Mouse (Mus musculus) testis, postnatal 14 days (tissue): ENCODE data around the gene Gm42791.

Experiments
- DNase-seq: peaks from one replicate; pipeline ENCODE4 v3.0.0; 2021; ENCODE audit warnings: low spot score

Gm42791 gene

DNA sequence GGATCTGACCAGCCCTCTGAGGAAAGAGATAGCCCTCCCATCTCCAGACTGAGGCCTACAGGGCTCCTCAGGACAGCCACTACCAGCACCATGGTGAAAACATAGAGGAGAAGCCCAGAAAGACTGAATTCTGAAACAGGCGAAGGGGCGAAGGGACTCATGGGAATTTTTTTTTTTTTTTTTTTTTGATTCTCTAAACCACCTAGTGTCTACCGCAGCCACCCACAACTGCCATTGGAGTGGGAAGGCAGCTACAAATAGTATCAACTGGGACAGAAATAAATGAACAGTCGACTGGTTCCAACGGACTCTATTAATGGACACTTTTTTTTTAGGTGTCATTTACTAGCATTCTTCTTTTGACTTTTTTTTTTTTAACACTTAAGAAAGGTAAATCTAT is 43.6 kb downstream of the Gm42791 start:
- DNase-seq: no peak

DNA sequence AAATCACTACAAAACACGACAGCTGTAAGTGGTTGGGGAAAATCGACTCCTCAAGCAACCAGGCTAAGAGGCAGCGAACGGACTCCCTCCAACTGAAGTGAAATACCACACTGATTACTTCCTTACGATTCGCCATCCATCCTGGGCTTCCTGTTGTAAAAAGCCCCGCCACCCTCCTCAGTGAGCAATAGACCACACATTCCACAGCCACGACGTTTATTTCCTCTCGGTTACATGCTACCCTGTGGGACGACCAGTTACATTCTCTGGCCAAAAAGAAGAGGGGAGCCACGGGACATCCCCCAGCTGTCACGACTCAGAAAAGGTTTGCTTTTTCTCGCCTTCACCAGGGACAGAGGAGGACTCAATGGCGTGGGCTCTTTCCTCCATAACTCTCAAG is 44.9 kb downstream of the Gm42791 start:
- DNase-seq: no peak

DNA sequence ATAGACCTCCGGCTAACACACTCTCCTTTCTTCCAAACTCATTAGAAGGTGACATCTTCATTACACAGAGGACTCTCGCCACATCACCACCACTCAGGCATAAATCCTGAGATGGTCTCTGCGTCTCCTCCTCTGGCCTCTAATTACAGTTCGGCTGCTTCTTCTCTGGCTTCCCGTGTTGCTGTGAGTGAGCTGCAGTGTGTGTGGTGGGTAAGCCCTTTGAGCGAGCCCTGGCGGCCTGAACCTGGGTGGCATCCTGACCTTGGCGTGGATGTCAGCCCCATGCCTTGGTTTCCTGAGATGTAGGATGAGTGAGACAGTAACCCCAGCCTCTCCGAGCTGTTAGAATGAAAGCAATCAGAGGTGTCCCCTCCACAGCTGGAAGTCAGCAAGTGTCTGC is 46.4 kb downstream of the Gm42791 start:
- DNase-seq: no peak

DNA sequence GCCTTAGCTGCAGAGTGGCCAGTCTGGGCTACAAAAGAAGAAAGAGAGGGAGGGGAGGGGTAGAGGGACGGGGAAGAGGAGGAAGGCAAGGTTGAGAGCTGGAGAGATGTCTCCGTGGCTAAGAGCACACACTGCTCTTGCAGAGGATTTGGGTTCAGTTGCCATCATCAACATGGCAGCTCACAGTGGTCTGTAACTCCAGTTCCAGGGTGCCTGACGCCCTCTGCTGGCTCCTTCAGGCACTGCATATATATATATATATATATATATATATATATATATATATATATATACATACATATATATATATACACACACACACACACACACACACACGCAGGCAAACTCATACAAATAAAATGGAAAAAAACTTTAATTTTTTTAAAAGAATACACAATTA is 47.5 kb downstream of the Gm42791 start:
- DNase-seq: no peak

DNA sequence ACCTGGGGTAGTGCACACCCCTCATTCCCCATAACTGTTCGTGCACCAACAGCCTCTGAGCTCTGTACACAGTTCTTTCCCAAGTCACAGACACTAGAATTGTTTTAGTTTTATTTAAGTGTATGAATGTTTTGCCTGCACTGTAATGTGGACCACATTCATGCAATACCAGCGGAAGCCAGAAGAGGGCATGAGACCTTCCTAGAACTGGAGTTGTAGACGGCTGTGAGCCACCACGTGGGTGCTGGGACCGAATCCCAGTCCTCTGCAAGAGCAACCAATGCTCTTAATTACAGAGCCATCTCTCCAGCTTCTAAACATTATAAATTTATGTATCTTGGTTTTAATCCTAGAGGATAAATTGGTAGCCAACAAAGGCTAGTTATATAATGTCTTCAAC is 48.2 kb downstream of the Gm42791 start:
- DNase-seq: no peak

DNA sequence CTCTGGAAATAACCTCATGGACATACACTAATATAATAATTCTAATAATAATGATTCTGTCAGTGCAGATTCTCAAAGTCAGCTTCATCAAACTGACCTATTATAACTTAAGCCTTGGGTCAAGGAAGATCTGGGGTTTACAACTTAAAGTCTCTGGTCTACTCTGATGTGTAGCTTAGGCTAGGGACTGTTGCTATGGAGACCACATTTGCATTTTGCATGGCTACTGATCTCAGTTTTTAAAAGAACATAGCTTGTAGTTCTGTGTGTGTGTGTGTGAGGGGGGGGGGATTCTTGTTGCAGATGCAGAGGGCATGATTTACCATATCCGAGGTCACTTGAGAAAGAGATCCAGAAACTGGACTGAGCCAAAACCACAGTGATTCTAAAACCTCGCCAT is 49.2 kb downstream of the Gm42791 start:
- no peak for DNase-seq

DNA sequence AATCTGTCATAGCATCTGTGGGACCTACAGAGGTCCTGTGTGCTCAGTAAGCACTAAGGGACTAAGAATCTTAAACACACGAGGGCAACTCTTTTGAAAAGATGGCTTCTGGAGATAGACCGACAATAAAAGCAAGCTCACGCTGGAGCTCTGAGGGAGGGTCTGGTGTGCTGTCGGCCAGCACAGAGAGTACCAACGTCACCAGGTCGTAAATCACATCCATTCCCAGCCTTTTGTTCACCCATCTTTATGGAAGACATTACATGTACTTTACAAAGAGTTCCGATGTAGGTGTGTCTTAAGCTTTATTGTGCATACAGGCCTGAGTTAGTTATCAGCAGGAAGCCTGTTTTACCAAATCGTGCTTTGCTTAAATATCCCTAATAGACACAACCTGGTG is 50.9 kb downstream of the Gm42791 start:
- DNase-seq: no peak

DNA sequence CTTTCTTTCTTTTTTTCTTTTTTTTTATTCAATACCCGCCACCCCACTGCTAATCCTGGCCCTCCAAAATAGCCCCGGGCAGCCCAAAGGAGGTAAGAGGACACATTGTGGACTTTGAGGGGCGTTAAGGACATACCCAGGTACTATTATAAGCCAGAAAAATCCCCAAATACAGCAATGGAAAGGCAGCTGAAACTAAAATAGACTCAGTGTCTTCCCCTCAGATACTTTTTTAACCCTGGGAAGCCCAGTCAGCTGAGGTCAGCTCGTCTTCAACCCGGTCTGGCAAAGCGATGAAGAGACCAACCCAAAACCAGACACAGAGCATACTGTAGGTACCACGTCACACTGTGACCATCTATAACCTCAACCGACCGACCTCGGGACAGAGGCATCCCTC is 51.5 kb downstream of the Gm42791 start:
- DNase-seq: no peak

DNA sequence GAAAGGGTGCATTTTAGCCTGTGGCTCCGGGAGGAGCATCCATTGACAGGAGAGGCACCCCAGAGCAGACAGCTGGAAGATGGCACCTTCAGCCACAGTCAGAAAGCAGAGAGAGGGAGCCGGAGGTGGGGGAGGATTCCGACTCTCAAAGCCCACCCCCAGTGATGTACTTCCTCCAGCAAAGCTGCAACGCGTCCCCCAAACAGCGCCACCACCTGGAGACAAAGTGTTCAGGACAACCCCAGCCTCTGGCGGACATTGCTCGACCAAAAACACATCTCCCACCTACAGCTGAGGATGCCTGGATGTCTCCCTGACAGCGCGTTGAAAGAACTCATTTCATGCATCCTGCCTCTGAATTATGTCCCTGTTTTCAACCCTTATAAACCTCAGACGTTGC is 52.0 kb downstream of the Gm42791 start:
- DNase-seq: no peak

DNA sequence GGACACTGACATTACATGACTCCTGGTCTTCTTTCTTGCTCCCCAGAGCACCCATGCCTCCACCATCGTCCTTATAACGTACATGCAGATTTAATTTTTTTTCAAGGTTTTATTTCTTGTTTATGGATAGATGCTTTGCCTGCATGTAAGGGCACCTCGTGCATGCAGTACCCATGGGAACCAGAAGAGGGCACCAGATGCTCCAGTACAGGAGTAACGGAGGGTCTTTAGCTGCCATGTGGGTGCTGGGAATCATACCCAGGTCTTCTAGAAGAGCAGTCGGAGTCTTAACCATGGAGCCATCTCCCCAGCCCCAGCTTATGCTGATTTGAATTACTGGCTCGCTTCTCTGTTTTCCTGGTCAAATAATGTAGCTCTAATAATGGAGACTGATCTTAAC is 52.6 kb downstream of the Gm42791 start:
- DNase-seq: peak; percentile 38

DNA sequence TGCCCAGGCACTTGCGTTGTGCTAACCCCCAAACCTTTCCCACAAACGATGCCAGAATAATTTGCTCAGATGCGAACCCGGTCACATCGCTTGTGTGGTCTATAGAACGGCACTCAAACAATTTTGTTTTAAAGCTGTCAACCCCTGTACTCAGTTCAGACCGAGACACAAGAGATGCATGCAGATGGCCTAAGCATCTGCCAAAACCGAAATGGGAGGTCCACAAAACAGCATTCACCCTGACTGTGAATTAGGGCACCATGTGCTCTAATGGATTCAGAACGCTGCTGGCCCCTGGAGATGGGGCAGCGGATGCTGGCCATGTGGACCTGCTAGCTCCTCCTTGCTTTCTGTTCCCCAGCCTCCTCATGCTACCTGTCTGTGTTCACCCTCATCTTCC is 53.1 kb downstream of the Gm42791 start:
- no peak for DNase-seq

DNA sequence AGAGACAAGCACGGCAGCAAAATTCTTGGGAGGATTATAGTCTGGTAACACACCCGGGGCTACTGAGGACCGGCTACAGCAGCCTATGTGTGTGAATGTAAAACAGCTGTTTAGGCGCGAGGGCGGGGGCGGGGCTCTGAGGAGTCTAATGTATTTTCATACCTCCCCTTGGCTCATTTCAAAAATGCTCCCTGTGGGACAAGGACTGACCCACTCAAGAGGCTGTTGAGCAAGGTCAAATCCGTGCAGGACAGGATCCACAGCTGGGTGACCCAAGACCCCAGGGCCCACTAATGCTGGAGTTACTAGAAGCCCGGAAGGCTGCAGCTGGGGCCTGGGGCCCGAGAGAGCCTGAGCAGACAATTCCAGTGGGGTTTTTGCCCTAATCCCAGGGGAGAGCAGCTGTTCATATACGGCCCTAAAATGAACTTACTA is 55.0 kb downstream of the Gm42791 start:
- no peak for DNase-seq

DNA sequence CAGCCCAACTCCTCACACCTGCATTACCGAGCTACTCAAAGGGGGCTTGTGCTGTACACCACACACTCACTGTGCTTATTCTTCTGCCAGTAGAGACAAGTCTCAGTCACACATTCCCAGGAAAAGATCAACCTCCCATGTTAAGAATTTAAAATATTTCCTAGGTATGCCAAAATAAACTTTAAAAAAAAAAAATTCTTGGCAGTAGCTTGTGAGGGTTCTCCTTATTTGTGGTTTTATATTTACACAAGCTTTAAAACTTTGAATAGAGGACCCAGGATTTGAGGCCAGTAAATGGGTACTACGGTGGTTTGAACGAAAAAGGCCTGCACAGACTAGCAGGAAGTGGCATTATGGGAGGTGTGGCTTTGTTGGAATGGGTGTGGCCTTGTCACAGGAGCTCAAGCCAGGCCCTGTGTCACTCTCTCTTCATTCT is 58.4 kb downstream of the Gm42791 start:
- DNase-seq: no peak

DNA sequence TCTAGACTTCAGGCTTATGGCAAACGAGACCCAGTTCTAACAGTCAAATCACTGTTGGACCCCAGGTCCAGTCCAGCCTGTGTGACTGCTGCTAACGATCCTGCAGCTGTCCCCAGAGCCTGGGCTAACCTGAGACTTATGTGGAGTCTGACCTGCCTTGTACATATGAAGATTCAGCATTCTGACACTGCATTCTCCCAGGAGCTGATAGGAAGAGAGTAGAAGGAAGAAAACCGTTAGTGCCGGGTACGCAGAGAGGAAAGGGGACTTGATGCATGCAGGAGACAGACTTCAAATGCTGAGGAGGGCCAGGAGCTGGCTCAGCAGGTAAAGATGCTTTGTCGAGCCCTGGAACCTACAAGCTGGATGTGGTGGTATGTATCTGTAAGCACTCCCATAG is 59.1 kb downstream of the Gm42791 start:
- no peak for DNase-seq

DNA sequence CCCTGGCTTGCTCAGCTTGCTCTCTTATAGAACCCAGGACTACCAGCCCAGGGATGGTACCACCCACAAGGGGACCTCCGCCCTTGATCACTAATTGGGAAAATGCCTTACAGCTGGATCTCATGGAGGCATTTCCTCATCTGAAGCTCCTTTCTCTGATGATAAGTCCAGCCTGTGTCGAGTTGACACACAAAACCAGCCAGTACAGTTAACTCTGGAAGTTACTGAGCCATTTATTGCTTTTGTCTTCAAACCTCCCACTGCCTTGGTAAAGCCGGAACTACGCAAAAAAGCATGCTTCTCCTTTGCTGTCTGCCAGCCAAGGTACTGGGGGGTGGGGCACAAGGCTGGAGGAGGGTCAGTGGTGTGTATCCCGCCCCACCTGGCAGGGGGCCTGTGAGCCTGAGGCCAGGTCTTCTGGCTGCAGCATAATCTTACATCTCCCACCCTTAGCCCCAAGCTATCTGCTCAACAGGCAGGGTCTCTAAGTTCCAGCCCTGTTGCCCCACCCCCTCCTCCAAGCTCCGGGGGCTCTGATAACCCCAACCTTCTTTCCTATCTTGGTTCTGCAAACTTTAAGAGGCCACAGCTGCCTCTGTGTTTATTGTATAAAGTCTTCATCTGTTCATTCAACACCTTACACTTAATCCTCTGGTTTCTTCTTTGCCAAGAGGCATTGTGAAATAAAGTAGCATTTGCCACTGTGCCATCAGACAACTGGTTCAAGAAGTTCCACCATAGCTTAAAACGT is 59.7 kb downstream of the Gm42791 start:
- DNase-seq: no peak

DNA sequence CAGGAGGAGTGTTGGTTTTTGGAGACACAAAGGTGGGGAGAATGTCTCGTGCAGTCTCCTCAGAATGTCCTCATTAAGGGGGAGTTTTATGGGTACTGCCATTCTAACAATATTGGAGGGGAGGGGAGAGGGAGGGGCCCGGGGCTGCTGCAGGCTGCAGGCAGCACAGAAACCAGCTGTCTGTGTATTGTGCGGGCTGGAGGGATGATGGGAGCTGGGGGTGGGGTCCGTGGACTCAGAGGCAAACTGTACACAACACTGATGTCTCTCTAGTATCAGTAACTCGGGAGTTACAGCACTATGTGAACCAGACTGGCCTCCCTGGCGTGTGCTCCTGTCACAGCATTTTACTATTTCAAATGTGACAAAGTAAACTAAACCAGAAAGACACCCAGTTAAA is 60.5 kb downstream of the Gm42791 start:
- no peak for DNase-seq

DNA sequence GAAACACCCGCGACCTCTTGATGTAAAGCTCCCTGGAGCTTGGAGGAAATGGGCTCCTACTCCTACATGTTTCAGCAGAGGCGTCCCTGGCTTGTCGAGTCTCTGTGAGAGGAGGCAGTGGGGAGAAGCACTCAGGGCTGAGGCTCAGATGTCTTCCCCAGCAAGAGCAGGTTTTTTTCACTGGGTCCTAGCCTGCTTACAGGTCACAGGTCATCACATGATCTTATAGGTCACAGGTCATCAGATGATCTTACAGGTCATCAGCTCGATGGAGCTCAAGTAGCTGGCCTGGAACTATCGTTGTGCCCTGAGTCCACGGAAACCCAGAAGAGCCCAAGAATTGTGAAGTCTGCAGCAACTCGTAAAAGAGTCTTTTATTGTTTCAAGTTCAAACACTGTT is 61.2 kb downstream of the Gm42791 start:
- DNase-seq: no peak

DNA sequence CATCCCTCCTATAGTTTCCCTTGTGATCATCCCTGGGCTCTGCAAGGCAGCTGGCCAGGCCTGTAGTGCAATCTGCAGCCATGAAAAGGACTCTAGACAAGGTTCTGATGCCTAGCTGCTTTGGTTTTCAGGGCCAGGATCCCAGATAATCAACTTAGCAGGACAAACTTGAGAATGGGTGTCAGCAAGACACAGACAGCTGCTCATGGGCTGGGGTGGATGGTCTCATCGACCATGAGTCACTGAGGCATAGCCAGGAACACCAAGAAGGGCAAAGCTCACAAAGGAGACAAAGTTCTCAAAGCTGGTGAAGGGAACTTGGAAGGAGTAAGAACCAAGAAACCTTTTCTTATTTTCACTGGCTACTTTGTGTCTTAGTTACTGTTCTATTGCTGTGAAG is 63.6 kb downstream of the Gm42791 start:
- no peak for DNase-seq

DNA sequence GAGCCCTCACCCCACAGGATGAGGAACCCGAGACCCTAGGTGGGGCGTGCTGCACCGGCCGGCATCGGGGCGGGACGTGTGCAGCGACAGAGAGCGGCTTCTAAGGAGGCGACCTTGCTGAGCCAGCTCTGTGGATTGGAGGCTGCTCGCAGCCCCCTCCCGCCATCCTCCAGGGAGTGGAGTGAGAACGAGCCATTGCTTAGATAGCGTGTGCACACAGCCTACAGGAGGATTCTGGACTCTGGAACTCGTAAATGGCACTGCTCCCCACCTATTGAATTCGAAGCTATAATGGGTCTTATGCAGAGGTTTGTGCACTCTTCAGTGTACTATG is 65.9 kb downstream of the Gm42791 start, which contains the start of gene Katnal1:
TSS of gene Katnal1 (minus strand) at position 205 of the 334 bp plus-strand sequence.
- no peak for DNase-seq

DNA sequence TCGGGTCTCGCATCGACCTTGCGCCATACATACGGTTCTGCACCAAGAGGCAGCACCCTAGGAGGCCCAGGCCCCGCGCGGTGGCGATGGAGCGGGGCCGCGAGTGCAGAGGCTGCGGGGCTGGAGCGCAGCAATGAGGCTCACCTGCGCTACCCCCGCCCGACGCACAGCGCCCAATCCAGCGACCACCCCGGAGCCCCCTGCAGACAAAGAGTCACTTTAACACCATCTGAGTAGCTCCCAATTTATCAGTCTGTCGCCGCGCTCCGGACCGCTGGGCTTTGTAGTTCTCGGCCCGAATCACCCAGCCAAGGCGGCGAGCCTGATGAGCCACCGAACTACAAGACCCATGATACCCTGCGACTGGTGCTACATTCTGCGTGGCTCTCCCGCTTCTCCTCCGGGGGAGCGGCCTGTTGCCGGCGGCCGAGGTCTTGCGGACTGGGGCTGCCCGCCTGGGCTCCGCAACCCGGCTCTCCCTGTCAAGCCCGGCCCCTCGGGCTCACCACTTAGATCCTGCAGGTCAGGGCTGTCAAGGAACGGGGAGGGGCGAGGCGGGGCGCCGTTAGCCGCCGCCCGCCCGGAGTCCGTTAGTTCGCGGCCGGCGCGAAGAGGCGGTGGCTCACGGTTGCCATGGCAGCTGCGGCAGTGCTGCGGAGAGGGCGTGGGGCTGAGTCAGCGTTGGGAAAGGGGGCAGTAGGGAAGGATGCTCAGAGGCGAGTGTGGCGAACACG is 66.4 kb downstream of the Gm42791 start:
- peak; percentile 95 for DNase-seq

DNA sequence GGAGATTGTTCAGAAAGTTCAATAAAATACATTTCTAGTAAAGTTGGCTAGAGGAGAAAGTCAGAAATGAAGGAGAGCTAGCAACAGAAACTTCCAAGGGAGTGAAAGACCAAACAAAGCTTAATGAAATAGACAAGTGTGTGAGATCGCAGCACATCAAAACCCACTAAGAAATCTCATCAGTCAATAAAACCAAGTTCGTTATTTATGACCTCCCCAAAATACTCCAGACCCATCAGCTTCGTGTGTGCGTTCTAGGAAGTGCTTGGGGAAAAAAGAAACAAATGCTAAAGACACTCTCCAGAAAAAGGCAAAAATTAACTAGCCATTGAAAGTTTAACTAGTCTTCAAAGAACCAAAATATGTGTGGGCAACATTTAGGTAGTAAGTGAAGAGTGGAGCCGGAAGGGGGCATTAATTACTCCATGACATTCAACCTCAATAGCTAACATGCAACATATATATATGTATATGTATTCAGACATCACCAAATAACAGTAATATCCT is 67.2 kb downstream of the Gm42791 start:
- DNase-seq: no peak

DNA sequence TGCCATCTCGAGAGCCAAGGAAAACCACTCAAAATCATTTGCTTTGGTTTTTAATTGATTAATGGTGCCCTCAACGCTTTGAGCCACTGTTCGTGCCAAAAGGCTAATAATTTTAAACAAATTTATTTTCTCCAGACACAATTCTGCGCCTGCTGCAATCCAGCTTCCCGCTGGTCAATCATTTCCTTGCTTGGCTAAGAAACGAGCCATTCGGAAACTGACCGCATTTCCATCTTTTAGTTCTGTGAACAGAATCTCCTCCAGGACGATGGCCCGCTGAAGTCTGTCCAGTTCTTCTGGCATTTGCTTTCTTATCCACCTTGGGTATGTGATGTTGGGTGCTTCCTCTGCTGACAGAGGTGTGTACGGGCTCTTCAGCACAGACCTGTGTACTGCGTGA is 70.4 kb downstream of the Gm42791 start:
- no peak for DNase-seq

DNA sequence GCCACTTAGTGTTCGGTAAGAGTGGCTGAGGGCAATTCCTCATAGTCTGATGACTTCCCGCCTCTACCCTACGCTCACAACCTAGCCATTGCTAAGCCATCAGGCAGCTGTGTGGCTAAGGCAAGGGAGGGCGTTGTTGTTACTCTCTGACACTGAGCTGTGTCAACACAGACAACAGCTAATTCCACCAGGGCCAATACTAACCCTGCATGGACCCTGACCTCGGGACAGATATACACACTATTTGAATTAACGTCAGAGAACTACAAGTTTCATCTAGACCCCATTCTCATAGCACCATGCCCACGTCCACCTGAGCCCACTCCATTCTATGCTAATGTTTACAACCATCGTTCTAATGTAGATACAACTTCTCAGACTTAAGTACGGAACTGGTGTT is 70.9 kb downstream of the Gm42791 start:
- DNase-seq: no peak

DNA sequence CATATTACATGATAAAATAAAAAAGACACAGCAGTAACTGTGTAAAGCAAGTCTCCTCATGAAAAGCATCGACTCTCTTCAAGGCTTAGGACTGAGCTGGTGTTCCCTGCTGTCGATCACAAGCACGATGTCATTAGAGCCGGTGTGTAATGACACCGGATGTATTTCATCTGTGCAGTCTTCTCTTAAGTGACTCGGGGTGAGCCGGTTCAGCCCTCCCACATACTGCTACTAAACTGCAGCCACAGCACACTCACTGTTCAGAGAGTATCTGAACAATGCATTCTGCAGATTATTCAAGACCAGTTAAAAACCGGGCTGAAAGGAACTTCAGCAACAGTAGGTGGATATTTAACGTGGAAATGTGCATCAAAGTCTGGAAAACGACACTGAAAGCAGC is 71.5 kb downstream of the Gm42791 start:
- no peak for DNase-seq
